Mouse (Mus musculus): ENCODE data around the gene Prss36. TPM values are rescaled to one million over a fixed set of nuclear protein-coding genes. Genes with fewer than 3 reads are reported as not detected.

Gene Prss36
- polyA plus RNA-seq, 1 experiment, result 10.6 TPM

DNA sequence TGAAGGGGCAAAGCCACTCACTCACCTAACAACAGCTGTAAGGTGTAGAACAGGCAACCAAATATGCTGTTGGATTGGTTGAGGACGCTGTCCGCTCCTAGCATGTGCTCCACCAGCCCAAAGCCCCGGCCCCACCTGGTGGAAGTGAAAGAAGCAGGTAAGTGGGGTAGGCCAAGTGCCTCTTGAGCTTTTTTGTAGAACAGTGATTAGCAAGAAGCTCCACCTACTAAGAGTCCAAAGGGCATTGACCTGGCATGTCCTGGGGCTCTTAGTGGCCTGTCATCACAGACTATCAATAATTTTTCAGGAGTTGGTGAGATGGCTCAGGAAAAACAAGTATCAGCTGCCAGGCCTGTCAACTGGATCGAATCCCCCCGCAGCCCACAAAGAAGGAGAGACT, 52.0 kb downstream of the Prss36 start:
- Histone ChIP-seq H3ac (ENCODE audit: control insufficient read depth, insufficient read length) (peak overlapping the region; percentile 10), H3K36me3 (ENCODE audit: control insufficient read depth, insufficient read depth) (no peaks in the 10 kb centered on the region)
- TF ChIP-seq SRF (IDR thresholded peaks at IDR 0.05; ENCODE audit: control insufficient read depth, insufficient read length, low read depth) (no peak), POLR2AphosphoS2 (IDR thresholded peaks at IDR 0.05; ENCODE audit: insufficient read length, low read depth) (peak; percentile 12)

DNA sequence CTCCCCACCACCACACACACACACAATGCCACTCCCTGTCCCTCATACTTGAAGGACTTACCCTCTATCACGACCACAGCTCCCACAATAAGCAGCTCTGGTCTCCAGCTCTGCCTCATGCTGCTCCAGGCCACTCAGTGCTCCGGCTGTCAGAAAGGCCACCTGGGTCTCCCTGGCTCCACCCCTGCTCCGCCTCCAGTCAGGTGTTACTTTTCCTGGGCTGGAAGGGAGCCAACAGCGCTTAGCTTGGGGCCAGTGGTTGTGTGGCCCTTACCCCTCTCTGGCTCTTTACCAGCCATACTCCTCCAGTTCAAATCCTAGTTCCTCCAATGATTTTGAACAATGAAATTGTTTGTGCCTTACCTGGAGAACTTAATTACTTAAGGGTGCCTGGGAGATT, 55.7 kb downstream of the Prss36 start, which contains the start of gene Prss53:
TSS of gene Prss53 (minus strand) at position 173 of the 400 bp plus-strand sequence.
- Histone ChIP-seq H3K27me3 (ENCODE audit: control insufficient read depth, insufficient read depth, insufficient read length) (no peaks in the 10 kb centered on the region), H3K4me2 (ENCODE audit: low read depth) (no peak within 1 kb of the TSS), H3K79me2 (ENCODE audit: control insufficient read depth, insufficient read depth) (peaks cover 8% of the 10 kb centered on the region), H3K4me3 (no peak within 1 kb of the TSS), H3K36me3 (ENCODE audit: control insufficient read depth, insufficient read depth) (peaks cover 9% of the 10 kb centered on the region), H3ac (ENCODE audit: control insufficient read depth, insufficient read length) (no peak within 1 kb of the TSS)
- TF ChIP-seq TCF12 (IDR thresholded peaks at IDR 0.05; ENCODE audit: insufficient read depth, poor library complexity, severe bottlenecking), result no peak
- TF ChIP-seq E2F4 (IDR thresholded peaks at IDR 0.05; ENCODE audit: insufficient read depth), result no peak
- no peak for TF ChIP-seq POLR2AphosphoS2 (IDR thresholded peaks at IDR 0.05; ENCODE audit: insufficient read length, low read depth)
- TF ChIP-seq TCF3 (IDR thresholded peaks at IDR 0.05; ENCODE audit: insufficient read length, low read depth), result no peak
- no peak for TF ChIP-seq REST (IDR thresholded peaks at IDR 0.05; ENCODE audit: insufficient read depth, insufficient read length)
- no peak for TF ChIP-seq SRF (IDR thresholded peaks at IDR 0.05; ENCODE audit: control insufficient read depth, insufficient read length, low read depth)
- no peak for TF ChIP-seq MYOD1 (IDR thresholded peaks at IDR 0.05; ENCODE audit: control insufficient read depth in 1 of 3, insufficient read length in 2 of 3, low read depth in 2 of 3)
- no peak for TF ChIP-seq POLR2A (IDR thresholded peaks at IDR 0.05; ENCODE audit: insufficient read length, low read depth)
- no peak for TF ChIP-seq MYOG (IDR thresholded peaks at IDR 0.05; ENCODE audit: control insufficient read depth in 1 of 3, insufficient read depth in 1 of 3, insufficient read length in 2 of 3, low read depth in 2 of 3)
- no peak for TF ChIP-seq USF1 (IDR thresholded peaks at IDR 0.05; ENCODE audit: low read depth)
- no peak for TF ChIP-seq CEBPB (IDR thresholded peaks at IDR 0.05; ENCODE audit: insufficient read depth, poor library complexity, severe bottlenecking)
- TF ChIP-seq MAX (IDR thresholded peaks at IDR 0.05; ENCODE audit: low read depth), result no peak

More for the DNA sequence above, 52.0 kb downstream of the Prss36 start:
- no peaks in the 10 kb centered on the region for H3K79me2 ChIP-seq (ENCODE audit: control insufficient read depth, insufficient read depth)
- H3K27me3 ChIP-seq (ENCODE audit: control insufficient read depth, insufficient read depth, insufficient read length), result no peaks in the 10 kb centered on the region
- H3K4me3 ChIP-seq, result peak overlapping the region; percentile 32
- peak overlapping the region; percentile 93 for H3K4me2 ChIP-seq (ENCODE audit: low read depth)

DNA sequence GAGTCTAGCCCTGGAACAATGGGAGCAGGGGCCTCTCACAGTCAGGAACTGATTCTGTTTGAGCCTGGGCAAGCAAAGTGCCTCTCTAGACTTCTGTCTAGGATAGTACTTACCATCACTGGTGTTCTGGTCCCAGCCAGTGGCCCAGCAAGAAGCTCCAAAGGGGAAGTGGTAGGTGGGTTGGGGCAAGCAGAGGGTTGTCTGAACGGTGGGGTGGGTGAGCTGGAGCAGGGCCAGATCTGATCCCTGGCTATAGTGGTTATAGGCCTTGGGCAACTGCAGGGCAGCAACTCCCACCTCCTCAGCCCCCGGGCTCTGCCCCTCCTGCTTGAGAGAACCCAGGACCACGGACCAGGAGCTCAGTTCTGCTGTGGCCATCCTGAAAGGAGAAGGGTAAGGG, 57.7 kb downstream of the Prss36 start:
- Histone ChIP-seq H3K79me2 (ENCODE audit: control insufficient read depth, insufficient read depth) (peaks cover 12% of the 10 kb centered on the region), H3K36me3 (ENCODE audit: control insufficient read depth, insufficient read depth) (peaks cover 17% of the 10 kb centered on the region), H3K4me3 (no peak overlapping the region), H3K27me3 (ENCODE audit: control insufficient read depth, insufficient read depth, insufficient read length) (no peaks in the 10 kb centered on the region), H3K4me2 (ENCODE audit: low read depth) (no peak overlapping the region), H3ac (ENCODE audit: control insufficient read depth, insufficient read length) (no peak overlapping the region)
- no peak for TF ChIP-seq USF1 (IDR thresholded peaks at IDR 0.05; ENCODE audit: low read depth)
- no peak for TF ChIP-seq CEBPB (IDR thresholded peaks at IDR 0.05; ENCODE audit: insufficient read depth, poor library complexity, severe bottlenecking)
- TF ChIP-seq MAX (IDR thresholded peaks at IDR 0.05; ENCODE audit: low read depth), result no peak
- no peak for TF ChIP-seq E2F4 (IDR thresholded peaks at IDR 0.05; ENCODE audit: insufficient read depth)
- no peak for TF ChIP-seq TCF12 (IDR thresholded peaks at IDR 0.05; ENCODE audit: insufficient read depth, poor library complexity, severe bottlenecking)
- TF ChIP-seq POLR2A (IDR thresholded peaks at IDR 0.05; ENCODE audit: insufficient read length, low read depth), result no peak
- no peak for TF ChIP-seq POLR2AphosphoS2 (IDR thresholded peaks at IDR 0.05; ENCODE audit: insufficient read length, low read depth)
- no peak for TF ChIP-seq MYOD1 (IDR thresholded peaks at IDR 0.05; ENCODE audit: control insufficient read depth in 1 of 3, insufficient read length in 2 of 3, low read depth in 2 of 3)
- TF ChIP-seq SRF (IDR thresholded peaks at IDR 0.05; ENCODE audit: control insufficient read depth, insufficient read length, low read depth), result no peak
- TF ChIP-seq TCF3 (IDR thresholded peaks at IDR 0.05; ENCODE audit: insufficient read length, low read depth), result no peak
- no peak for TF ChIP-seq MYOG (IDR thresholded peaks at IDR 0.05; ENCODE audit: control insufficient read depth in 1 of 3, insufficient read depth in 1 of 3, insufficient read length in 2 of 3, low read depth in 2 of 3)
- TF ChIP-seq REST (IDR thresholded peaks at IDR 0.05; ENCODE audit: insufficient read depth, insufficient read length), result no peak

DNA sequence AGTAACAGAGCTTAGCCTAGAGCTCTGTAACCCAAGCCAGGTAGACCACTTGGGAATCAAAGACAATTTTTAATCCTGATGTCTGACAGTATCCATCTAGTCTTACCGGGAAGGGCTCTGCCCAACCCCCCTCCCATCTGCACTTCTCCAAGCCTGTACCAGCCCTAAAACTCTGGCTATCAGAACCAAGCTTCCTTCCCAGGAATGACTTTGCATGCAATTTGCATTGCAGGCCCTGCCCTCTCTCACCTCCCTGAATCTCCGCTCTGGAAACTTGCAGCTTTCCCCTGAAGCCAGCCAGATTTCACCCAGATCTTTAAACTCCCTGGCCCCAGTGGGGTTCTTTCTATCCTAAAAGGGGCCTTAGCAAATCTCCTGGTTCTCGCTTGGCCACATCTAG, 58.7 kb downstream of the Prss36 start:
- Histone ChIP-seq H3K79me2 (ENCODE audit: control insufficient read depth, insufficient read depth) (peaks cover 22% of the 10 kb centered on the region), H3K36me3 (ENCODE audit: control insufficient read depth, insufficient read depth) (peaks cover 17% of the 10 kb centered on the region), H3K4me3 (no peak overlapping the region), H3K27me3 (ENCODE audit: control insufficient read depth, insufficient read depth, insufficient read length) (no peaks in the 10 kb centered on the region), H3ac (ENCODE audit: control insufficient read depth, insufficient read length) (no peak overlapping the region), H3K4me2 (ENCODE audit: low read depth) (no peak overlapping the region)
- TF ChIP-seq POLR2A (IDR thresholded peaks at IDR 0.05; ENCODE audit: insufficient read length, low read depth) (no peak), MYOG (IDR thresholded peaks at IDR 0.05; ENCODE audit: control insufficient read depth in 1 of 3, insufficient read depth in 1 of 3, insufficient read length in 2 of 3, low read depth in 2 of 3) (no peak), REST (IDR thresholded peaks at IDR 0.05; ENCODE audit: insufficient read depth, insufficient read length) (no peak), E2F4 (IDR thresholded peaks at IDR 0.05; ENCODE audit: insufficient read depth) (no peak), MYOD1 (IDR thresholded peaks at IDR 0.05; ENCODE audit: control insufficient read depth in 1 of 3, insufficient read length in 2 of 3, low read depth in 2 of 3) (no peak), MAX (IDR thresholded peaks at IDR 0.05; ENCODE audit: low read depth) (no peak), TCF3 (IDR thresholded peaks at IDR 0.05; ENCODE audit: insufficient read length, low read depth) (no peak), SRF (IDR thresholded peaks at IDR 0.05; ENCODE audit: control insufficient read depth, insufficient read length, low read depth) (no peak), CEBPB (IDR thresholded peaks at IDR 0.05; ENCODE audit: insufficient read depth, poor library complexity, severe bottlenecking) (no peak), USF1 (IDR thresholded peaks at IDR 0.05; ENCODE audit: low read depth) (no peak), TCF12 (IDR thresholded peaks at IDR 0.05; ENCODE audit: insufficient read depth, poor library complexity, severe bottlenecking) (no peak)

DNA sequence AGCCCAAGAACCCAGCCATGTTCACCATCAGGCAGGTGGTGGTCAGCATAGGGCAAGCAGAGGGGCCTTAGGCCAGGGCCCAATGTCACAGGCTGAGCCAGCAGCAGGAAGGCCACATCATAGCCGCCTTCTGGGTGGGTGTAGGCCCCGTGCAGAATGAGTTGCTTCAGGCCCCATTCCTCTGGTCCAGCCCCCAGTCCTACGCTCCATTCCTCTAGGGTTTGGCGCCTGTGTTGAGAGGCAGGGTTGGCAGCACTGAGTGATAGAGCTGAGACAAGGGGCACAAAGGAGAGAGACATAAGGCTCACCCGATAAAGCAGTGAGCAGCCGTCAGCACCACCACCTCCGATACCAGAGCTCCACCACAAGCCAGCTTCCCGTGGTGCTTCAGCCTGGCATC, 59.3 kb downstream of the Prss36 start:
- peaks cover 17% of the 10 kb centered on the region for H3K36me3 ChIP-seq (ENCODE audit: control insufficient read depth, insufficient read depth)
- H3K27me3 ChIP-seq (ENCODE audit: control insufficient read depth, insufficient read depth, insufficient read length), result no peaks in the 10 kb centered on the region
- H3K4me3 ChIP-seq, result no peak overlapping the region
- H3K4me2 ChIP-seq (ENCODE audit: low read depth), result no peak overlapping the region
- H3ac ChIP-seq (ENCODE audit: control insufficient read depth, insufficient read length), result no peak overlapping the region
- peaks cover 28% of the 10 kb centered on the region for H3K79me2 ChIP-seq (ENCODE audit: control insufficient read depth, insufficient read depth)
- TF ChIP-seq CEBPB (IDR thresholded peaks at IDR 0.05; ENCODE audit: insufficient read depth, poor library complexity, severe bottlenecking) (no peak), TCF12 (IDR thresholded peaks at IDR 0.05; ENCODE audit: insufficient read depth, poor library complexity, severe bottlenecking) (no peak), REST (IDR thresholded peaks at IDR 0.05; ENCODE audit: insufficient read depth, insufficient read length) (no peak), MYOG (IDR thresholded peaks at IDR 0.05; ENCODE audit: control insufficient read depth in 1 of 3, insufficient read depth in 1 of 3, insufficient read length in 2 of 3, low read depth in 2 of 3) (no peak), POLR2AphosphoS2 (IDR thresholded peaks at IDR 0.05; ENCODE audit: insufficient read length, low read depth) (no peak), E2F4 (IDR thresholded peaks at IDR 0.05; ENCODE audit: insufficient read depth) (no peak), MAX (IDR thresholded peaks at IDR 0.05; ENCODE audit: low read depth) (no peak), USF1 (IDR thresholded peaks at IDR 0.05; ENCODE audit: low read depth) (no peak), TCF3 (IDR thresholded peaks at IDR 0.05; ENCODE audit: insufficient read length, low read depth) (no peak), MYOD1 (IDR thresholded peaks at IDR 0.05; ENCODE audit: control insufficient read depth in 1 of 3, insufficient read length in 2 of 3, low read depth in 2 of 3) (no peak), SRF (IDR thresholded peaks at IDR 0.05; ENCODE audit: control insufficient read depth, insufficient read length, low read depth) (no peak)

Data from myocyte (in vitro differentiated cells).